Mouse (Mus musculus) naive thymus-derived CD4-positive, alpha-beta T cell, adult 5 months (primary cell): ENCODE measurements around the gene Tmem86b. TPM values are rescaled to one million over a fixed set of nuclear protein-coding genes. Genes with fewer than 3 reads are reported as not detected.

Source experiments
- polyA plus RNA-seq: library from polyadenylated mRNA; unstranded; fragments of 100-300 nt; shearing (Covaris generic); gene quantifications from one replicate; pipeline ENCODE4 v1.2.1, GENCODE M21; 2017

Gene Tmem86b
- 16.4 TPM for polyA plus RNA-seq

GRCm38 (mm10) chr7:4631031-4631430, at the start of gene Tmem86b:
TSS of gene Tmem86b (minus strand) at chr7:4631422.

GRCm38 (mm10) chr7:4658912-4659551, 27.8 kb upstream of the Tmem86b start, which contains the start of gene Ppp6r1:
TSS of gene Ppp6r1 (minus strand) at chr7:4659019.

GRCm38 (mm10) chr7:4603873-4604272, 27.3 kb downstream of the Tmem86b start, which contains the start of gene Ptprh:
TSS of gene Ptprh (minus strand) at chr7:4604041.

Other genes with a start within 250 kb of the Tmem86b start
- not detected for gene Gp6, start 233.7 kb downstream of the Tmem86b start, polyA plus RNA-seq
- 5.1 TPM for gene Rdh13, start 185.8 kb downstream of the Tmem86b start, polyA plus RNA-seq
- 11.5 TPM for gene Eps8l1, start 170.7 kb downstream of the Tmem86b start, polyA plus RNA-seq
- gene Ppp1r12c, start 129.7 kb downstream of the Tmem86b start, polyA plus RNA-seq: 302 TPM
- 6.2 TPM for gene Tnnt1, start 115.0 kb downstream of the Tmem86b start, polyA plus RNA-seq
- gene Tnni3, start 107.2 kb downstream of the Tmem86b start, polyA plus RNA-seq: not detected
- gene Dnaaf3, start 99.0 kb downstream of the Tmem86b start, polyA plus RNA-seq: 0.17 TPM
- not detected for gene Syt5, start 83.9 kb downstream of the Tmem86b start, polyA plus RNA-seq
- not detected for gene Ptprh, start 27.4 kb downstream of the Tmem86b start, polyA plus RNA-seq
- gene Ppp6r1, start 27.6 kb upstream of the Tmem86b start, polyA plus RNA-seq: 282 TPM
- gene Hspbp1, start 53.6 kb upstream of the Tmem86b start, polyA plus RNA-seq: 76.5 TPM
- gene Brsk1, start 59.2 kb upstream of the Tmem86b start, polyA plus RNA-seq: not detected
- not detected for gene Tmem150b, start 93.8 kb upstream of the Tmem86b start, polyA plus RNA-seq
- 37.1 TPM for gene Kmt5c, start 108.7 kb upstream of the Tmem86b start, polyA plus RNA-seq
- gene Cox6b2, start 121.7 kb upstream of the Tmem86b start, polyA plus RNA-seq: 2.0 TPM
- gene Fam71e2, start 139.9 kb upstream of the Tmem86b start, polyA plus RNA-seq: not detected
- not detected for gene Il11, start 151.4 kb upstream of the Tmem86b start, polyA plus RNA-seq
- gene Tmem190, start 151.5 kb upstream of the Tmem86b start, polyA plus RNA-seq: not detected
- gene Tmem238, start 158.2 kb upstream of the Tmem86b start, polyA plus RNA-seq: 2.8 TPM
- 358 TPM for gene Rpl28, start 161.5 kb upstream of the Tmem86b start, polyA plus RNA-seq
- 236 TPM for gene Ube2s, start 181.2 kb upstream of the Tmem86b start, polyA plus RNA-seq
- 0.12 TPM for gene Shisa7, start 213.3 kb upstream of the Tmem86b start, polyA plus RNA-seq
- 7.4 TPM for gene Isoc2b, start 238.8 kb upstream of the Tmem86b start, polyA plus RNA-seq
- 0.77 TPM for gene Isoc2a, start 245.7 kb upstream of the Tmem86b start, polyA plus RNA-seq